Mouse (Mus musculus): ENCODE results near the gene Leprot.

GRCm38 (mm10) chr4:101603635-101604034 is 43.9 kb upstream of the Leprot start:
- TF ChIP-seq CTCF (IDR thresholded peaks at IDR 0.05; ENCODE audit: insufficient read depth, low read depth, low read length) (no peak), POLR2A (IDR thresholded peaks at IDR 0.05; ENCODE audit: insufficient read depth, low read depth, low read length) (no peak)

All from olfactory bulb, adult 2 months (tissue).